Mouse (Mus musculus) intestine, embryonic 14.5 days (tissue): ENCODE results near the gene Sgsm3. TPM values are rescaled to one million over a fixed set of nuclear protein-coding genes. Genes with fewer than 3 reads are reported as not detected.
A peak's percentile ranks its signal among the peaks of the same experiment; 100 is the strongest.
"Not testable (repeated sequence)": the region's sequence is repeated elsewhere in the genome, so short reads cannot be mapped to it uniquely, and the experiment has no call there.

ENCODE experiments used
- ATAC-seq: fragments of 200-750 bp; cut with Nextera tagmentation; replicated peaks from 2 replicates; pipeline ENCODE4 v1.8.0; 2017; ENCODE audit warnings: low read depth, moderate number of reproducible peaks, moderate TSS enrichment, moderate library complexity; ENCODE audit not compliant: low FRiP score, low TSS enrichment
- DNase-seq: peaks from one replicate; pipeline ENCODE4 v3.0.0-alpha.2; 2018; ENCODE audit warnings: low spot score
- H3K27ac ChIP-seq: fragments of 300-500 bp; sonication (generic); 2 replicates; pipeline ENCODE4 v1.5.1; 2014; ENCODE audit warnings: low read depth, mild to moderate bottlenecking, control low read depth
- H3K27me3 ChIP-seq: fragments of 300-500 bp; sonication (generic); replicated peaks from 2 replicates; pipeline ENCODE4 v1.6.1; 2014; ENCODE audit warnings: low read length, control low read depth; ENCODE audit not compliant: control insufficient read depth, insufficient read depth
- H3K36me3 ChIP-seq: fragments of 300-500 bp; sonication (generic); 2 replicates; pipeline ENCODE4 v1.6.1; 2014; ENCODE audit warnings: low read length, control low read depth; ENCODE audit not compliant: control insufficient read depth, insufficient read depth
- H3K4me1 ChIP-seq: fragments of 300-500 bp; sonication (generic); replicated peaks from 2 replicates; pipeline ENCODE4 v1.6.1; 2014; ENCODE audit warnings: low read length, control low read depth, mixed read lengths; ENCODE audit not compliant: control insufficient read depth, insufficient read depth
- H3K4me2 ChIP-seq: fragments of 300-500 bp; sonication (generic); 2 replicates; pipeline ENCODE4 v1.6.1; 2014; ENCODE audit warnings: low read length
- H3K4me3 ChIP-seq: fragments of 300-500 bp; sonication (generic); 2 replicates; pipeline ENCODE4 v1.5.1; 2014; ENCODE audit warnings: low read depth, low read length, control low read depth, mixed read lengths
- H3K9ac ChIP-seq: fragments of 300-500 bp; sonication (generic); 2 replicates; pipeline ENCODE4 v1.6.1; 2014; ENCODE audit warnings: mild to moderate bottlenecking, low read length
- H3K9me3 ChIP-seq: fragments of 300-500 bp; sonication (generic); 2 replicates; pipeline ENCODE4 v1.6.1; 2016; ENCODE audit warnings: low read length, control low read depth; ENCODE audit not compliant: control insufficient read depth
- WGBS: fragments of 180-500 bp; shearing (Covaris S2); extraction: QIAGEN DNeasy Blood & Tissue Kit; methylation state at CpG from one replicate; pipeline ENCODE4 v1.1.7; 2014; 5-methylcytosine and 5-hydroxymethylcytosine counted together
- polyA plus RNA-seq: library from polyadenylated mRNA; unstranded; fragments of >200 nt; fragmentation: Nextera tagmentation; extraction: Ambion mirVana; gene quantifications from 2 replicates; pipeline ENCODE4 v1.2.1, GENCODE M21; 2014

Sgsm3 gene
- 22.1 and 26.4 TPM in 2 replicates for polyA plus RNA-seq

DNA sequence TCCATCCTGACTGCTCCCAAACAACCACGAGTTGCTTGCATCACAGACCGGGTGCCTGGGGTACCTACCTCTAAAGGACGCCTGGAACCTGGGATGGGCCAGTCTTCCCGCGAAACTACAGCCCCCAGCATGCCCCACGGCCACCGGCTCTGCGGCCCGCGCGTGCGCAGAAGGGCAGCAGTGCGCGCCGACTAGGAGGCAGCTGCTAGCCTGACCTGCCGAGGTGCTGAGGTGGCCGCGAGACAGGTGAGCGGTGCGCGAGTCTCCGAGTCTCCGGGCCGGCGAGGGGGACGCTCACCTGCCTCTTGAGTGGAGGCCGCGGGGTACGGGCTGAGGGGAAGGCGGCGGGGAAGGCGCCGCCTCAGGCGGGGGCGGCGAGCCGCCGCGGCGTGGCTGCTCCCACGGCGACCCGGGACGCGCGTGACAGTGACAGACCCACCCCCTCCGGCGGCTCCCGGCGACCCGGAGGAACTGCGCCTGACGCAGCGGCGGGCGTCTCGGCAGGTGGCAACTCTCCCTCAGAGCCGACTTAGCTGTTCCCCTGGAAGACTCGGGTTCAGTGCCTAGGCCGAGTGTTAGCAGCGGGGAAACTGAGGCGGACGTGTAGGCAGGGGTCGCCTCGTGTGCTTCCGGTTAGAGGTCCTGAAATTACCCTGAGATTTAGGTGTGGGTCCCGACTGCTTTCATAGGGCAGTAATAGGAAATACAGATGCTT lies at the start of gene Sgsm3:
Sgsm3 (plus strand) TSS at position 146 of the 715 bp plus-strand sequence.
- H3K27ac ChIP-seq = no peak within 1 kb of the TSS
- under 1% methylated on average over 61 of the region's 67 CpGs for WGBS
- ATAC-seq = peak; percentile 92

DNA sequence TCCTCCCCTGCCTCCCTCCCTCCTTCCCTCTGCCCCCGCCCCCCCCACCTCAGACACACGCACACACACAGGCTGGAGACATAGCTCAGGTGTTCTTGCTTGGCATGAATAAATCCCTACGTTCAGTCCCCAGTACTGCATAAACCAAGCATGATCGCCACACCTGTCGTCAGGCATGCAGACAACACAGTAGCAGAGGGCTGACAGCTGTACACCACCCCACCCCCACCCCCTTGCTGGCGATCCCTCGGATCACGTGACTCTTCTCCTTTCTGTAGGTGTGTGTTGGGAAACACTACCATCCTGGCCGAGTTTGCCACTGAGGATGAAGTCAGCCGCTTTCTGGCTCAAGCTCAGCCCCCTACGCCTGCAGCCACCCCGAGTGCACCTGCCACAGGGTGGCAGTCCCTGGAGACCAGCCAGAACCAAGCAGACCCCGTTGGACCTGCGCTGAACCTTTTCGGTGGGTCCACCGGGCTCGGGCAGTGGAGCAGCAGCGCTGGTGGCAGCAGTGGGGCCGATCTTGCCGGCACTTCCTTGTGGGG lies 48.7 kb upstream of the Sgsm3 start:
- DNase-seq (no peak), ATAC-seq (no peak)
- Histone ChIP-seq H3K27ac (no peak overlapping the region), H3K4me2 (no peak overlapping the region), H3K9me3 (no peaks in the 10 kb centered on the region), H3K9ac (no peak overlapping the region), H3K4me1 (no peaks in the 10 kb centered on the region), H3K4me3 (no peak overlapping the region), H3K36me3 (peaks cover 70% of the 10 kb centered on the region), H3K27me3 (no peaks in the 10 kb centered on the region)
- 84% methylated on average over 20 of the region's 20 CpGs for whole genome bisulfite sequencing

More for the DNA sequence above, at the start of gene Sgsm3:
- Histone ChIP-seq H3K4me2 (peak within 1 kb of the TSS; percentile 77), H3K27me3 (no peaks in the 10 kb centered on the region), H3K4me1 (peaks cover 10% of the 10 kb centered on the region), H3K36me3 (no peaks in the 10 kb centered on the region), H3K9me3 (no peaks in the 10 kb centered on the region), H3K4me3 (peak within 1 kb of the TSS; percentile 80), H3K9ac (peak within 1 kb of the TSS; percentile 70)
- DNase-seq = peak; percentile 91

DNA sequence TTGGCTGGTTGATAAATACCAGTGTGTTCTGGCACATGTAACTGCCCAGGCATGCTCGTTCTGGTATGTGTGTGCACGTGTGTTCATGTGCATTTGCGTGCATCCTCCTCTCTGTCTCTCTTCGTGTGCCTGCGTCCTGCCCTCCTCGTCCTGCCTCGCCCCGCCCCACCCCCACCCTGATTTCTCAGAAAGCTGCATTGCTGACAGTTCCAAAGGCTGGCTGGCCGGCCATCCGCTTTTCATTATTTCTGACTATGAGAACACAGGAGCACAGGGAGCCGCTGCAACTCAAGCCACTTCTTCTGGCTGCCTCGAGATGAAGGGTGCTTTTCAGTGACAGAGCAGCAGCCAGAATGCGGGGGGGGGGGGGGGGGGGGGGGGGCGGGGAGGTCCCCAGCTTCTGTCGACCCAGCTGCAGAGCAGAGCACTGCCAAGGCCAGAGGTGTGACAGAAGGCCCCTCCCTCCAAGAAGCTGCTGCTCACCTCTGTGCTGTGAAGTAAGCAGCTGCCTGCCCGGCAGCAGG lies 47.5 kb upstream of the Sgsm3 start:
- H3K36me3 ChIP-seq = peaks cover 66% of the 10 kb centered on the region
- WGBS = 35% methylated on average over 14 of the region's 16 CpGs

DNA sequence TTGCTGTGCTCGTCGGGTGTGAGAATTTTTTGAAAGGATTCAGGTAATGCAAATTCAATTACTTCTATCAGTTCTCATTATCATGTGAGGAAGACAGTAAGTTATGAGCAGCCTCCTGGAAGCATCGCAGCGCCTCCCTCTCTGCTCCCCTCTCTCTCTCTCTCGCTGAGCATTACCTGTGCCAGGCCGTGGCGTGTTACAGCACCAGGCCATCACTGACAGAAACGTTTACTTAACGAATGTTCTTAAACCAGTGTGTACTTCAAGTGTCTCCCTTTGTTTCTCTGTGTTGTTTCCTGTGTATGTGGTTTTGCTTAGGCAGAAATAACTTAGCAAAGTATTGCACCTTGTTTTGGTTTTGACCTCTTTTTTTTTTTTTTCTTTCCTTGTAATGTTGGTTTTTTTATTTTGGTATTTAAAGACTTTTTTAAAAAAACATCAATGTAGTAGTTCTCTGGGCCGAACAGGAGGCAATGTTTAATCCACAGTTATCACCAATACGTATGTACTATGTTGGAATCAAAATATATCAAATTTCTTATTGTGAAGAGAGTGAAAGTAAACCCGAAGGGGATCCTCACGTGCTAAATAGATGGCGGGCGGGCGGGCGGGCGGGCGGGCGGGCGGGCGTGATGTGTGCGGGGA lies 46.8 kb upstream of the Sgsm3 start:
- 80% methylated on average over 23 of the region's 23 CpGs for WGBS
- not testable (repeated sequence) for H3K4me2 ChIP-seq, DNase-seq, ATAC-seq, H3K27me3 ChIP-seq, H3K9ac ChIP-seq, H3K27ac ChIP-seq, H3K4me3 ChIP-seq, H3K9me3 ChIP-seq, H3K4me1 ChIP-seq
- H3K36me3 ChIP-seq = peaks cover 61% of the 10 kb centered on the region

More for the DNA sequence above, 47.5 kb upstream of the Sgsm3 start:
- ATAC-seq (no peak; the same call in 1 of the 2 replicates), DNase-seq (no peak)
- no peak overlapping the region for H3K4me2 ChIP-seq
- H3K4me1 ChIP-seq = no peaks in the 10 kb centered on the region
- no peak overlapping the region; the same call in 1 of the 2 replicates for H3K27ac ChIP-seq
- no peak overlapping the region for H3K9ac ChIP-seq
- no peak overlapping the region for H3K4me3 ChIP-seq
- H3K9me3 ChIP-seq = no peaks in the 10 kb centered on the region
- no peaks in the 10 kb centered on the region for H3K27me3 ChIP-seq

DNA sequence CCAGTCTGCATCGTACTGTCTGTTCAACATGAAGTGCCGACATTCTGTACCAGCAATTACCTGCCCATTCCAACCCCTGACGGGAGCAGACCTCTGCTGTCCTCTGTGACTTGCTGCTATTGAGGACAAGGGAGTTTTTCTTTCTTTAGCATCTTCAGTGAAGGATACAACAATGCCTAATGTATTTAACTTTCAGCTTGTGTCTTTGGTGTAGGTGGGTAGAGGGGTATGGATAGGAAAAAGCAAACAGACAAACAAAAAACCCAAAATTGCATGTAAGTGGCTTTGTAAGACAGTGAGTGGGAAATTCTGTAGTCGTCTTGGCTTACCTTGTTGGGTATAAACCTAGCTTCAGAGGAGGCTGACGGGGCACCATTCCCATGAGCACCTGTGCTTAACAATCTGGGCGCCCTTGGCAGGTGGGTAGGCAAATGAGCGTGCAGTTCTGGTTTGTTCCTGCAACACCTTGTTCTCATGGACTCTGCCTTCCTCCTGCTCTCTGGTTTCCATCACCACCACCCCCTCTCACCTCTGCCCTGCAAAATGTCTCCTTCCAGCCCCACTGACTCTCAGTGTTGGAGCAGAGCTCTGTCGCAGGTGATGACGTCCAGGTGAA lies 46.1 kb upstream of the Sgsm3 start:
- H3K27ac ChIP-seq = no peak overlapping the region
- H3K36me3 ChIP-seq = peaks cover 59% of the 10 kb centered on the region
- H3K9ac ChIP-seq = no peak overlapping the region
- ATAC-seq (no peak), DNase-seq (no peak)
- H3K4me1 ChIP-seq = no peaks in the 10 kb centered on the region
- no peaks in the 10 kb centered on the region for H3K27me3 ChIP-seq
- H3K4me2 ChIP-seq = no peak overlapping the region
- no peaks in the 10 kb centered on the region for H3K9me3 ChIP-seq
- 92% methylated on average over 9 of the region's 9 CpGs for WGBS
- H3K4me3 ChIP-seq = no peak overlapping the region

DNA sequence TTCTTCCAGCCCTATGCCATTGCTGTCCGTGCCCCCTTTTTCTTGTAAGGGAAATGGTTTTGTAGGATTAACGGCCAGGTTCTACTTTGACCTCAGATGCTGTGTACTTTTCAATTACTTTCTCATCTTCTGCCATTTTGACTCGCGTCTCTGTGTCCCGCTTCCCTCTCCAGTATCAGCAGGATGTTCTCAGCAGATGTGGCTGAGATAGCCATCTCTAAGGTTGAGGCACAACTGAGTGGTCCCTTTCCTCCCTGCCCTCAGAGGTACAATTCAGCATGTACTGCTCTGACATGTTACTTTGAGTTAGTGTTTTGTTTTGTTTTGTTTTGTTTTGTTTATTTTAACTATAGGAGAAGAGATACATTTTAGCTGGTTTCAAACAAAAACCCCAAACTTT lies 42.7 kb upstream of the Sgsm3 start:
- Histone ChIP-seq H3K4me3 (no peak overlapping the region), H3K9ac (no peak overlapping the region), H3K36me3 (peaks cover 34% of the 10 kb centered on the region), H3K4me2 (no peak overlapping the region), H3K9me3 (no peaks in the 10 kb centered on the region), H3K4me1 (no peaks in the 10 kb centered on the region), H3K27ac (no peak overlapping the region), H3K27me3 (no peaks in the 10 kb centered on the region)
- WGBS = 88% methylated on average over 5 of the region's 5 CpGs
- ATAC-seq (no peak), DNase-seq (no peak)

DNA sequence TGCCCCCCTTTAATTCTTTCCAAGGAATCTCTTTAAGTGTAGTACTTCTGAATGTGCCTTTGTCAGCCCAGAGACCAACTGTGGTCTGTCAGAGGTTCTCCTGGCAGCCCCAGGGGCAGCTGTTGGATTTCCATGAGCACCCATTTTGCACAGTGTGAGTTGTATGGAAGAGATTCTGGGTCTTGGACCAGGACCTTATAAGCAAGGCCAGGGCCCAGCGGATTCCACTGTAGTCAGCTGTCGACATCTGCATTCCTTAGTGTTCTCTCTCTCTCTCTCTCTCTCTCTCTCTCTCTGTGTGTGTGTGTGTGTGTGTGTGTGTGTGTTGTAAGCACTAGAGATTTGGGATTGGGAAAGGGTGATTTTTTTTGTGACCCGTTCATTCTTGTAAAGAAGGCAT lies 40.9 kb upstream of the Sgsm3 start:
- WGBS = 76% methylated on average over 3 of the region's 3 CpGs
- Histone ChIP-seq H3K4me1 (no peaks in the 10 kb centered on the region), H3K9me3 (no peaks in the 10 kb centered on the region), H3K9ac (no peak overlapping the region), H3K27me3 (no peaks in the 10 kb centered on the region), H3K4me2 (no peak overlapping the region), H3K36me3 (peaks cover 30% of the 10 kb centered on the region), H3K4me3 (no peak overlapping the region), H3K27ac (no peak overlapping the region)
- DNase-seq = no peak
- ATAC-seq = no peak

DNA sequence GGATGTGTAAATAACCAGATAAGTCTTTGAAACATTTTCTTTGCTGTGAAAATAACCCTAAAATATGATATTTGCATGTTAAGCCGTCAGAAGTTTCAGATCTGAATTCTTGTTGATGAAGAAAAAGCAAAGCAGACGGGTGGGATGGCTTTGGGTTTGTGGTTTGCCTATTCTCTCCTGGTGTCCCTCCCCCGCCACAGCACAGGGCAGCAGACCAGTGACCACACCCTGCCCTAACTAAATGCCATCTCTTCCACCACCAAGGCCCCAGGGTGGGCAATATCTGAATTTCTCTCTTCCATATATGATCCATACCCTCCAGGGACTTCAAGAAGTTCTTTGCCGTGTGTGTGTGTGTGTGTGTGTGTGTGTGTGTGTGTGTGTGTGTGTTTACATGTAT lies 39.0 kb upstream of the Sgsm3 start:
- no peak for ATAC-seq
- 84% methylated on average over 4 of the region's 4 CpGs for WGBS

More for the DNA sequence above, 39.0 kb upstream of the Sgsm3 start:
- H3K27me3 ChIP-seq = no peaks in the 10 kb centered on the region
- no peaks in the 10 kb centered on the region for H3K4me1 ChIP-seq
- no peak for DNase-seq
- H3K36me3 ChIP-seq = peaks cover 21% of the 10 kb centered on the region
- H3K4me2 ChIP-seq = no peak overlapping the region
- H3K9ac ChIP-seq = no peak overlapping the region
- H3K4me3 ChIP-seq = no peak overlapping the region
- no peaks in the 10 kb centered on the region for H3K9me3 ChIP-seq
- H3K27ac ChIP-seq = no peak overlapping the region
